Mouse (Mus musculus) large intestine, adult 2 months (tissue): Measurements from ENCODE around the gene Rbsn. TPM values are rescaled to one million over a fixed set of nuclear protein-coding genes. Genes with fewer than 3 reads are reported as not detected.

Experiments used
- DNase-seq: peaks from one replicate; pipeline ENCODE4 v3.0.0-alpha.2; 2012; ENCODE audit warnings: low read depth, low spot score
- WGBS: fragments of 180-500 bp; shearing (Covaris S2); methylation state at CpG from one replicate; pipeline ENCODE4 v1.1.7; 2018; 5-methylcytosine and 5-hydroxymethylcytosine counted together
- polyA plus RNA-seq: library from polyadenylated mRNA; depleted of rRNA; stranded (reverse); fragments of >200 nt; gene quantifications from 2 replicates; pipeline ENCODE4 v1.2.3, GENCODE M21; 2012; rRNA removed

Gene Rbsn
- polyA plus RNA-seq, 1 experiment = 6.0 TPM

- WGBS = 6% methylated on average over 10 of the region's 10 CpGs
- no peak for DNase-seq
Observed at GRCm38 (mm10) chr6:92184178-92184577, 30.5 kb downstream of the Rbsn start.

- peak; percentile 43 for DNase-seq
- under 1% methylated on average over 42 of the region's 42 CpGs for WGBS
Observed at GRCm38 (mm10) chr6:92183621-92184131, 31.0 kb downstream of the Rbsn start, which contains the start of gene Mrps25. Gene Mrps25, minus strand, starts transcription at chr6:92184033.

- 94% methylated on average over 1 of the region's 1 CpGs for WGBS
- DNase-seq = no peak
Observed at GRCm38 (mm10) chr6:92176450-92176849, 38.3 kb downstream of the Rbsn start.

GRCm38 (mm10) chr6:92162724-92163123 lies 52.0 kb downstream of the Rbsn start:
- no peak for DNase-seq
- WGBS = 76% methylated on average over 1 of the region's 1 CpGs

GRCm38 (mm10) chr6:92158801-92159200 lies 55.9 kb downstream of the Rbsn start:
- 83% methylated on average over 3 of the region's 3 CpGs for WGBS
- DNase-seq = no peak

- no peak for DNase-seq
- WGBS = 72% methylated on average over 1 of the region's 1 CpGs
Observed at GRCm38 (mm10) chr6:92153774-92154173, 61.0 kb downstream of the Rbsn start.

GRCm38 (mm10) chr6:92145881-92146280 lies 68.8 kb downstream of the Rbsn start:
- WGBS = 96% methylated on average over 4 of the region's 4 CpGs
- DNase-seq = no peak

Other genes starting within 250 kb of the Rbsn start
- 2.9 and 4.2 TPM in 2 replicates for gene Fgd5, start 236.0 kb downstream of the Rbsn start, polyA plus RNA-seq
- 9.2 and 21.0 TPM in 2 replicates for gene Nr2c2, start 123.5 kb downstream of the Rbsn start, polyA plus RNA-seq
- gene Mrps25, start 30.9 kb downstream of the Rbsn start, polyA plus RNA-seq = 13.1 and 15.7 TPM in 2 replicates
- gene Trh, start 29.7 kb upstream of the Rbsn start, polyA plus RNA-seq = not detected in 2 replicates